Mouse (Mus musculus): ENCODE results near the gene Rhbdf2.

The Rhbdf2 gene

GRCm38 (mm10) chr11:116586801-116587631 is 39.8 kb downstream of the Rhbdf2 start:
- DNase-seq (ENCODE audit: low spot score in 2 of 2) = peak; percentile 67 to 70

GRCm38 (mm10) chr11:116586310-116586709 is 40.5 kb downstream of the Rhbdf2 start, which contains the start of gene Aanat:
Aanat (plus strand) TSS chr11:116586432.
- DNase-seq (ENCODE audit: low spot score in 2 of 2) = no peak

GRCm38 (mm10) chr11:116585682-116586081 is 41.1 kb downstream of the Rhbdf2 start:
- DNase-seq (ENCODE audit: low spot score in 2 of 2) = no peak

- DNase-seq (ENCODE audit: low spot score in 2 of 2) = peak; percentile 84 to 85
Observed at GRCm38 (mm10) chr11:116581376-116581814, 45.4 kb downstream of the Rhbdf2 start, which contains the start of gene Ube2o. Ube2o (minus strand) TSS chr11:116581447.

- DNase-seq (ENCODE audit: low spot score in 2 of 2) = peak; percentile 56 to 64
Observed at GRCm38 (mm10) chr11:116580711-116581375, 46.0 kb downstream of the Rhbdf2 start.

- DNase-seq (ENCODE audit: low spot score in 2 of 2) = peak in 1 of 2 experiments; percentile 55
Observed at GRCm38 (mm10) chr11:116580031-116580652, 46.7 kb downstream of the Rhbdf2 start.

GRCm38 (mm10) chr11:116579280-116579679 is 47.5 kb downstream of the Rhbdf2 start:
- no peak for DNase-seq (ENCODE audit: low spot score in 2 of 2)

GRCm38 (mm10) chr11:116575396-116575795 is 51.4 kb downstream of the Rhbdf2 start:
- no peak for DNase-seq (ENCODE audit: low spot score in 2 of 2)

- no peak for DNase-seq (ENCODE audit: low spot score in 2 of 2)
Observed at GRCm38 (mm10) chr11:116574982-116575381, 51.8 kb downstream of the Rhbdf2 start.

GRCm38 (mm10) chr11:116574486-116574885 is 52.3 kb downstream of the Rhbdf2 start:
- no peak for DNase-seq (ENCODE audit: low spot score in 2 of 2)

GRCm38 (mm10) chr11:116572756-116573543 is 53.9 kb downstream of the Rhbdf2 start:
- DNase-seq (ENCODE audit: low spot score in 2 of 2) = peak; percentile 45 to 70

- peak; percentile 61 to 78 for DNase-seq (ENCODE audit: low spot score in 2 of 2)
Observed at GRCm38 (mm10) chr11:116571767-116572679, 54.8 kb downstream of the Rhbdf2 start.

- no peak for DNase-seq (ENCODE audit: low spot score in 2 of 2)
Observed at GRCm38 (mm10) chr11:116570821-116571220, 56.0 kb downstream of the Rhbdf2 start.

- DNase-seq (ENCODE audit: low spot score in 2 of 2) = no peak
Observed at GRCm38 (mm10) chr11:116567531-116567930, 59.3 kb downstream of the Rhbdf2 start.

- no peak for DNase-seq (ENCODE audit: low spot score in 2 of 2)
Observed at GRCm38 (mm10) chr11:116565283-116566041, 61.4 kb downstream of the Rhbdf2 start.

GRCm38 (mm10) chr11:116556308-116556707 is 70.5 kb downstream of the Rhbdf2 start:
- no peak for DNase-seq (ENCODE audit: low spot score in 2 of 2)

- DNase-seq (ENCODE audit: low spot score in 2 of 2) = no peak
Observed at GRCm38 (mm10) chr11:116555572-116555971, 71.2 kb downstream of the Rhbdf2 start.

- peak in 1 of 2 experiments; percentile 40 for DNase-seq (ENCODE audit: low spot score in 2 of 2)
Observed at GRCm38 (mm10) chr11:116554171-116554878, 72.5 kb downstream of the Rhbdf2 start.

- no peak for DNase-seq (ENCODE audit: low spot score in 2 of 2)
Observed at GRCm38 (mm10) chr11:116552194-116552593, 74.6 kb downstream of the Rhbdf2 start.
